Mouse (Mus musculus): ENCODE data around the gene Gm10570. TPM values are rescaled to one million over a fixed set of nuclear protein-coding genes. Genes with fewer than 3 reads are reported as not detected.

Gene Gm10570
- total RNA-seq, 2 experiments from 2014 or later: not detected

- intact Hi-C loops (cut with DNase I; ENCODE audit: low total_unique reads): no loop called here
- peak; percentile 42 for DNase-seq
These were observed 633 bp downstream of the Gm10570 start for GRCm38 (mm10) chr4:130307851-130308230.

- DNase-seq: peak; percentile 59
- intact Hi-C loops (cut with DNase I; ENCODE audit: low total_unique reads): no loop called here
These were observed 1.5 kb downstream of the Gm10570 start for GRCm38 (mm10) chr4:130306796-130307630.

GRCm38 (mm10) chr4:130304746-130305145 is 3.7 kb downstream of the Gm10570 start:
- intact Hi-C loops (cut with DNase I; ENCODE audit: low total_unique reads): no loop called here
- DNase-seq: no peak

- DNase-seq: no peak
- intact Hi-C loops (cut with DNase I; ENCODE audit: low total_unique reads): no loop called here
These were observed 6.1 kb downstream of the Gm10570 start for GRCm38 (mm10) chr4:130302285-130302870.

GRCm38 (mm10) chr4:130299629-130300018 is 8.8 kb downstream of the Gm10570 start:
- intact Hi-C loops (cut with DNase I; ENCODE audit: low total_unique reads): no loop called here
- DNase-seq: no peak

- DNase-seq: peak; percentile 77
- intact Hi-C loops (cut with DNase I; ENCODE audit: low total_unique reads): no loop called here
These were observed 9.4 kb downstream of the Gm10570 start for GRCm38 (mm10) chr4:130298877-130299628.

GRCm38 (mm10) chr4:130297123-130297529 is 11.3 kb downstream of the Gm10570 start:
- intact Hi-C loops (cut with DNase I; ENCODE audit: low total_unique reads): no loop called here
- no peak for DNase-seq

GRCm38 (mm10) chr4:130296243-130296965 is 12.1 kb downstream of the Gm10570 start:
- intact Hi-C loops (cut with DNase I; ENCODE audit: low total_unique reads): no loop called here
- no peak for DNase-seq

GRCm38 (mm10) chr4:130295047-130295745 is 13.3 kb downstream of the Gm10570 start:
- no peak for DNase-seq
- intact Hi-C loops (cut with DNase I; ENCODE audit: low total_unique reads): no loop called here

- intact Hi-C loops (cut with DNase I; ENCODE audit: low total_unique reads): no loop called here
- no peak for DNase-seq
These were observed 14.0 kb downstream of the Gm10570 start for GRCm38 (mm10) chr4:130294513-130294912.

- DNase-seq: peak; percentile 61
- intact Hi-C loops (cut with DNase I; ENCODE audit: low total_unique reads): loop anchor here (2.0 kb wide), 1 partner anchor 27 kb away; no protein-coding TSS in a partner anchor
These were observed 16.2 kb downstream of the Gm10570 start for GRCm38 (mm10) chr4:130292271-130292670.

- no peak for DNase-seq
- intact Hi-C loops (cut with DNase I; ENCODE audit: low total_unique reads): no loop called here
These were observed 18.6 kb downstream of the Gm10570 start for GRCm38 (mm10) chr4:130289824-130290223.

- DNase-seq: no peak
- intact Hi-C loops (cut with DNase I; ENCODE audit: low total_unique reads): no loop called here
These were observed 21.9 kb downstream of the Gm10570 start for GRCm38 (mm10) chr4:130286531-130286930.

- intact Hi-C loops (cut with DNase I; ENCODE audit: low total_unique reads): no loop called here
- no peak for DNase-seq
These were observed 24.6 kb downstream of the Gm10570 start for GRCm38 (mm10) chr4:130283826-130284225.

- no peak for DNase-seq
- intact Hi-C loops (cut with DNase I; ENCODE audit: low total_unique reads): no loop called here
These were observed 25.6 kb downstream of the Gm10570 start for GRCm38 (mm10) chr4:130282856-130283255.

- intact Hi-C loops (cut with DNase I; ENCODE audit: low total_unique reads): loop anchor here (5.0 kb wide), 1 partner anchor 1873 kb away; no protein-coding TSS in a partner anchor
- DNase-seq: no peak
These were observed 29.4 kb downstream of the Gm10570 start, which contains the start of gene Serinc2 for GRCm38 (mm10) chr4:130279105-130279504. TSS of gene Serinc2 (minus strand) at chr4:130279205.

- intact Hi-C loops (cut with DNase I; ENCODE audit: low total_unique reads): loop anchor here (5.0 kb wide), 1 partner anchor 1876 kb away; no protein-coding TSS in a partner anchor
- DNase-seq: no peak
These were observed 31.8 kb downstream of the Gm10570 start for GRCm38 (mm10) chr4:130276573-130277176.

GRCm38 (mm10) chr4:130275823-130276105 is 32.7 kb downstream of the Gm10570 start:
- intact Hi-C loops (cut with DNase I; ENCODE audit: low total_unique reads): loop anchor here (5.0 kb wide), 1 partner anchor 1877 kb away; no protein-coding TSS in a partner anchor
- no peak for DNase-seq

All from gastrocnemius, postnatal 14 days (tissue).